Mouse (Mus musculus): ENCODE measurements at regions not wholly inside any gene's neighbourhood (a gene's known extent, or its start where the extent isn't known, plus 50 kb on each side); places are given as distances from the start of the nearest gene placed in this dataset.

DNA sequence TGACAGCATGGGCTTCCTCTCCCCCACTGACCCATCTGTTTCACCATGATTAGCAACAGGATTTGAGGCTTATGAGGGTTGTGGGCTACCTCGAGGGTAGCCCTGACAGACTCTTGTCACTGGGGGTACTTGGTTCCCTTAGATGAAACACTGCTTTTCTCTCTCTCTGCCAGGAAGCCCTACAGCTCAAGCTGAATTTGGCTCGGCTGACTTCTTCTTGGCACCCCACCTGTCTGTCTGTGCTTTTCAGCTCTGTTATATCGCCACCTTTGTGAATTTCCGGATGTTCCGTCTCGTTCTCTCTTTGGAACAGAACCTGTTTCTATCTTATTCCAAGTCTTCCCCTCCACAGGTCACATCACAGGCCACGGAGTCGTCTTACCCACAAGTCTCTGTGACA is 330.0 kb downstream of the 1500009L16Rik start:
- no peaks in the 10 kb centered on the region for H3K79me2 ChIP-seq (ENCODE audit: control insufficient read depth, insufficient read depth)
- H3K4me2 ChIP-seq (ENCODE audit: low read depth) = no peak overlapping the region
- H3K27me3 ChIP-seq (ENCODE audit: control insufficient read depth, insufficient read depth, insufficient read length) = no peaks in the 10 kb centered on the region
- H3K36me3 ChIP-seq (ENCODE audit: control insufficient read depth, insufficient read depth) = no peaks in the 10 kb centered on the region
- H3ac ChIP-seq (ENCODE audit: control insufficient read depth, insufficient read length) = no peak overlapping the region
- H3K4me3 ChIP-seq = no peak overlapping the region
- TF ChIP-seq MAX (IDR thresholded peaks at IDR 0.05; ENCODE audit: low read depth) = no peak
- no peak for TF ChIP-seq CEBPB (IDR thresholded peaks at IDR 0.05; ENCODE audit: insufficient read depth, poor library complexity, severe bottlenecking)
- no peak for TF ChIP-seq POLR2AphosphoS2 (IDR thresholded peaks at IDR 0.05; ENCODE audit: insufficient read length, low read depth)
- no peak for TF ChIP-seq MYOD1 (IDR thresholded peaks at IDR 0.05; ENCODE audit: control insufficient read depth in 1 of 3, insufficient read length in 2 of 3, low read depth in 2 of 3)
- no peak for TF ChIP-seq USF1 (IDR thresholded peaks at IDR 0.05; ENCODE audit: low read depth)
- TF ChIP-seq SRF (IDR thresholded peaks at IDR 0.05; ENCODE audit: control insufficient read depth, insufficient read length, low read depth) = no peak
- no peak for TF ChIP-seq REST (IDR thresholded peaks at IDR 0.05; ENCODE audit: insufficient read depth, insufficient read length)
- TF ChIP-seq MYOG (IDR thresholded peaks at IDR 0.05; ENCODE audit: control insufficient read depth in 1 of 3, insufficient read depth in 1 of 3, insufficient read length in 2 of 3, low read depth in 2 of 3) = no peak
- TF ChIP-seq TCF12 (IDR thresholded peaks at IDR 0.05; ENCODE audit: insufficient read depth, poor library complexity, severe bottlenecking) = no peak
- no peak for TF ChIP-seq TCF3 (IDR thresholded peaks at IDR 0.05; ENCODE audit: insufficient read length, low read depth)
- no peak for TF ChIP-seq E2F4 (IDR thresholded peaks at IDR 0.05; ENCODE audit: insufficient read depth)
- no peak for TF ChIP-seq POLR2A (IDR thresholded peaks at IDR 0.05; ENCODE audit: insufficient read length, low read depth)

GRCm38 (mm10) chr10:84054551-84055336 is 332.1 kb downstream of the 1500009L16Rik start:
- Histone ChIP-seq H3K79me2 (ENCODE audit: control insufficient read depth, insufficient read depth) (no peaks in the 10 kb centered on the region), H3K4me2 (ENCODE audit: low read depth) (no peak overlapping the region), H3K36me3 (ENCODE audit: control insufficient read depth, insufficient read depth) (no peaks in the 10 kb centered on the region), H3K27me3 (ENCODE audit: control insufficient read depth, insufficient read depth, insufficient read length) (no peaks in the 10 kb centered on the region), H3ac (ENCODE audit: control insufficient read depth, insufficient read length) (no peak overlapping the region), H3K4me3 (no peak overlapping the region)
- TF ChIP-seq MYOD1 (IDR thresholded peaks at IDR 0.05; ENCODE audit: control insufficient read depth in 1 of 3, insufficient read length in 2 of 3, low read depth in 2 of 3) (no peak), TCF3 (IDR thresholded peaks at IDR 0.05; ENCODE audit: insufficient read length, low read depth) (no peak), TCF12 (IDR thresholded peaks at IDR 0.05; ENCODE audit: insufficient read depth, poor library complexity, severe bottlenecking) (no peak), MYOG (IDR thresholded peaks at IDR 0.05; ENCODE audit: control insufficient read depth in 1 of 3, insufficient read depth in 1 of 3, insufficient read length in 2 of 3, low read depth in 2 of 3) (no peak), MAX (IDR thresholded peaks at IDR 0.05; ENCODE audit: low read depth) (no peak), POLR2A (IDR thresholded peaks at IDR 0.05; ENCODE audit: insufficient read length, low read depth) (no peak), USF1 (IDR thresholded peaks at IDR 0.05; ENCODE audit: low read depth) (no peak), POLR2AphosphoS2 (IDR thresholded peaks at IDR 0.05; ENCODE audit: insufficient read length, low read depth) (no peak), CEBPB (IDR thresholded peaks at IDR 0.05; ENCODE audit: insufficient read depth, poor library complexity, severe bottlenecking) (no peak), E2F4 (IDR thresholded peaks at IDR 0.05; ENCODE audit: insufficient read depth) (no peak), REST (IDR thresholded peaks at IDR 0.05; ENCODE audit: insufficient read depth, insufficient read length) (no peak), SRF (IDR thresholded peaks at IDR 0.05; ENCODE audit: control insufficient read depth, insufficient read length, low read depth) (no peak)

GRCm38 (mm10) chr10:84055402-84056167 is 332.9 kb downstream of the 1500009L16Rik start:
- TF ChIP-seq POLR2A (IDR thresholded peaks at IDR 0.05; ENCODE audit: insufficient read length, low read depth) = no peak
- no peak for TF ChIP-seq TCF3 (IDR thresholded peaks at IDR 0.05; ENCODE audit: insufficient read length, low read depth)
- TF ChIP-seq REST (IDR thresholded peaks at IDR 0.05; ENCODE audit: insufficient read depth, insufficient read length) = no peak
- no peak for TF ChIP-seq SRF (IDR thresholded peaks at IDR 0.05; ENCODE audit: control insufficient read depth, insufficient read length, low read depth)
- TF ChIP-seq TCF12 (IDR thresholded peaks at IDR 0.05; ENCODE audit: insufficient read depth, poor library complexity, severe bottlenecking) = no peak
- TF ChIP-seq USF1 (IDR thresholded peaks at IDR 0.05; ENCODE audit: low read depth) = no peak
- TF ChIP-seq CEBPB (IDR thresholded peaks at IDR 0.05; ENCODE audit: insufficient read depth, poor library complexity, severe bottlenecking) = no peak
- no peak for TF ChIP-seq MAX (IDR thresholded peaks at IDR 0.05; ENCODE audit: low read depth)
- no peak for TF ChIP-seq E2F4 (IDR thresholded peaks at IDR 0.05; ENCODE audit: insufficient read depth)
- TF ChIP-seq POLR2AphosphoS2 (IDR thresholded peaks at IDR 0.05; ENCODE audit: insufficient read length, low read depth) = no peak
- no peak for TF ChIP-seq MYOG (IDR thresholded peaks at IDR 0.05; ENCODE audit: control insufficient read depth in 1 of 3, insufficient read depth in 1 of 3, insufficient read length in 2 of 3, low read depth in 2 of 3)
- TF ChIP-seq MYOD1 (IDR thresholded peaks at IDR 0.05; ENCODE audit: control insufficient read depth in 1 of 3, insufficient read length in 2 of 3, low read depth in 2 of 3) = no peak
- Histone ChIP-seq H3K79me2 (ENCODE audit: control insufficient read depth, insufficient read depth) (no peaks in the 10 kb centered on the region), H3ac (ENCODE audit: control insufficient read depth, insufficient read length) (no peak overlapping the region), H3K4me2 (ENCODE audit: low read depth) (no peak overlapping the region), H3K36me3 (ENCODE audit: control insufficient read depth, insufficient read depth) (no peaks in the 10 kb centered on the region), H3K4me3 (no peak overlapping the region), H3K27me3 (ENCODE audit: control insufficient read depth, insufficient read depth, insufficient read length) (no peaks in the 10 kb centered on the region)

DNA sequence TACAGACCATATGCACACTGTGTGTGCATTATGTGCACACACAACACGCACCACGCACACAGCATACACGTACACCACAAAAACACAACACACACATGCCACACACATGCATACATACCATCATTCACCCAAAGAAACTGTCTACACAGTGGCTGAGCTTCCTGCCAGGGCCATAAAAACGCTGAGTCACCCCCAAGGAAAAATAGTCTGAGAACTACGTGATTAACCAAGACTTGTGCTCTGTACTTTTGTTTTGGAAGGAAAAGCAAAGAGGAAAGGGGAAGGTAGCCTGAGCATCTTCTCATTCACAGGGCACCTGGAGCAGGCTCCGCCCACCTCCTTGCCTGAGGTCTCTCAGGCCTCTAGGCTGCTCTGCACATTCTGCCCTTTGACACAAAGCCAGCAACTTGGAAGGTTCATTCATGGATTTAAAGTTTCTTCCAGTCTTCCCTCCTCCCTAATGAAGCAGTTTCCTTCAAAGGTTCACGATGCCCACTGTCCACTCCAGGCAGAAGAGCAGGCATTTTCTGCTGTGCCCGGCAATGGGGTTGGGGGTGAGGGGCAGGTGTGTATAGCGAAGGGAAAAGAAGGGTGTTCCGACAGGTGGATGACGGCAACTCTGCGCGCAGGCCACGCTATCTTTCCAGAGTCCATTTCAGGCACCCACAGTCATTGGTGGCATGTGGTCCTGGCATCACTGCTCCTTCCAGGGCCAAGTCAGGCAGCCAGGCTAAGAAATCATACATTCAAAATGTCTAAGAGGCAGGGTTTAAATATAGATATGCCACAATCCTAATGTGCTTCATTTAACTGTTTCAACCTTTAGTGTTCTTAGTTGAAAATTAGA is 333.9 kb downstream of the 1500009L16Rik start:
- TF ChIP-seq CEBPB (IDR thresholded peaks at IDR 0.05; ENCODE audit: insufficient read depth, poor library complexity, severe bottlenecking) = no peak
- no peak for TF ChIP-seq MAX (IDR thresholded peaks at IDR 0.05; ENCODE audit: low read depth)
- no peak for TF ChIP-seq TCF3 (IDR thresholded peaks at IDR 0.05; ENCODE audit: insufficient read length, low read depth)
- no peak for TF ChIP-seq MYOD1 (IDR thresholded peaks at IDR 0.05; ENCODE audit: control insufficient read depth in 1 of 3, insufficient read length in 2 of 3, low read depth in 2 of 3)
- no peak for TF ChIP-seq SRF (IDR thresholded peaks at IDR 0.05; ENCODE audit: control insufficient read depth, insufficient read length, low read depth)
- no peak for TF ChIP-seq MYOG (IDR thresholded peaks at IDR 0.05; ENCODE audit: control insufficient read depth in 1 of 3, insufficient read depth in 1 of 3, insufficient read length in 2 of 3, low read depth in 2 of 3)
- no peak for TF ChIP-seq POLR2A (IDR thresholded peaks at IDR 0.05; ENCODE audit: insufficient read length, low read depth)
- TF ChIP-seq REST (IDR thresholded peaks at IDR 0.05; ENCODE audit: insufficient read depth, insufficient read length) = no peak
- TF ChIP-seq E2F4 (IDR thresholded peaks at IDR 0.05; ENCODE audit: insufficient read depth) = no peak
- TF ChIP-seq USF1 (IDR thresholded peaks at IDR 0.05; ENCODE audit: low read depth) = no peak
- no peak for TF ChIP-seq TCF12 (IDR thresholded peaks at IDR 0.05; ENCODE audit: insufficient read depth, poor library complexity, severe bottlenecking)
- TF ChIP-seq POLR2AphosphoS2 (IDR thresholded peaks at IDR 0.05; ENCODE audit: insufficient read length, low read depth) = no peak
- Histone ChIP-seq H3ac (ENCODE audit: control insufficient read depth, insufficient read length) (no peak overlapping the region), H3K4me2 (ENCODE audit: low read depth) (peak overlapping the region; percentile 10), H3K36me3 (ENCODE audit: control insufficient read depth, insufficient read depth) (no peaks in the 10 kb centered on the region), H3K27me3 (ENCODE audit: control insufficient read depth, insufficient read depth, insufficient read length) (no peaks in the 10 kb centered on the region), H3K79me2 (ENCODE audit: control insufficient read depth, insufficient read depth) (no peaks in the 10 kb centered on the region), H3K4me3 (no peak overlapping the region)
